Mouse (Mus musculus) myocyte (in vitro differentiated cells): ENCODE data around the gene Scn1b. TPM values are rescaled to one million over a fixed set of nuclear protein-coding genes. Genes with fewer than 3 reads are reported as not detected.

ENCODE experiments used
- H3K27me3 ChIP-seq: one replicate; pipeline ENCODE4 v1.6.1; 2011; ENCODE audit not compliant: control insufficient read depth, insufficient read depth, insufficient read length
- H3K36me3 ChIP-seq: one replicate; pipeline ENCODE4 v1.6.1; 2011; ENCODE audit not compliant: control insufficient read depth, insufficient read depth
- H3K4me2 ChIP-seq: one replicate; pipeline ENCODE4 v1.6.1; 2011; ENCODE audit warnings: low read depth, control low read depth
- H3K4me3 ChIP-seq: one replicate; pipeline ENCODE4 v1.5.1; 2011; ENCODE audit warnings: mild to moderate bottlenecking, control low read depth, moderate library complexity
- H3K79me2 ChIP-seq: one replicate; pipeline ENCODE4 v1.6.1; 2011; ENCODE audit not compliant: control insufficient read depth, insufficient read depth
- H3ac ChIP-seq: one replicate; pipeline ENCODE4 v1.6.1; 2011; ENCODE audit not compliant: control insufficient read depth, insufficient read length
- CEBPB ChIP-seq: IDR thresholded peaks from 2 replicates; pipeline ENCODE4 v1.6.1; 2011; ENCODE audit warnings: mild to moderate bottlenecking, moderate library complexity; ENCODE audit not compliant: poor library complexity, insufficient read depth, severe bottlenecking
- E2F4 ChIP-seq: IDR thresholded peaks from one replicate; pipeline ENCODE4 v1.6.1; 2011; ENCODE audit warnings: mild to moderate bottlenecking, control low read depth, moderate library complexity; ENCODE audit not compliant: insufficient read depth
- MAX ChIP-seq: IDR thresholded peaks from one replicate; pipeline ENCODE4 v1.6.1; 2011; ENCODE audit warnings: low read depth, mild to moderate bottlenecking, control low read depth
- MYOD1 ChIP-seq, 3 experiments: IDR thresholded peaks; one replicate each; pipeline ENCODE4 v1.6.1; 2011; ENCODE audit warnings: control low read depth in 2 of 3, low read depth in 2 of 3, mild to moderate bottlenecking in 2 of 3, moderate library complexity in 1 of 3; ENCODE audit not compliant: insufficient read length in 2 of 3, control insufficient read depth in 1 of 3
- MYOG ChIP-seq, 3 experiments: IDR thresholded peaks; one replicate each; pipeline ENCODE4 v1.6.1; 2011; ENCODE audit warnings: control low read depth in 2 of 3, low read depth in 2 of 3, mild to moderate bottlenecking in 2 of 3; ENCODE audit not compliant: insufficient read length in 2 of 3, control insufficient read depth in 1 of 3, insufficient read depth in 1 of 3
- POLR2A ChIP-seq: IDR thresholded peaks from one replicate; pipeline ENCODE4 v1.6.1; 2011; ENCODE audit warnings: low read depth, mild to moderate bottlenecking, control low read depth, moderate library complexity; ENCODE audit not compliant: insufficient read length
- POLR2AphosphoS2 ChIP-seq: IDR thresholded peaks from one replicate; pipeline ENCODE4 v1.6.1; 2011; ENCODE audit warnings: low read depth, control low read depth; ENCODE audit not compliant: insufficient read length
- REST ChIP-seq: IDR thresholded peaks from one replicate; pipeline ENCODE4 v1.6.1; 2011; ENCODE audit warnings: mild to moderate bottlenecking, control low read depth, moderate library complexity; ENCODE audit not compliant: insufficient read depth, insufficient read length
- SRF ChIP-seq: IDR thresholded peaks from one replicate; pipeline ENCODE4 v1.6.1; 2011; ENCODE audit warnings: low read depth; ENCODE audit not compliant: control insufficient read depth, insufficient read length
- TCF12 ChIP-seq: IDR thresholded peaks from one replicate; pipeline ENCODE4 v1.6.1; 2011; ENCODE audit warnings: mild to moderate bottlenecking, control low read depth; ENCODE audit not compliant: poor library complexity, insufficient read depth, severe bottlenecking
- TCF3 ChIP-seq: IDR thresholded peaks from one replicate; pipeline ENCODE4 v1.6.1; 2011; ENCODE audit warnings: low read depth, control low read depth; ENCODE audit not compliant: insufficient read length
- USF1 ChIP-seq: IDR thresholded peaks from one replicate; pipeline ENCODE4 v1.6.1; 2011; ENCODE audit warnings: low read depth, mild to moderate bottlenecking, control low read depth, moderate library complexity
- polyA plus RNA-seq: library from polyadenylated mRNA; unstranded; fragments of >200 nt; fragmentation: generic; extraction: Trizol; gene quantifications from one replicate; pipeline ENCODE4 v1.2.1, GENCODE M21; 2012; ENCODE audit warnings: missing spikeins

Scn1b gene
- polyA plus RNA-seq, 1 experiment: 4.1 TPM

- Histone ChIP-seq H3ac (no peak overlapping the region), H3K79me2 (no peaks in the 10 kb centered on the region), H3K4me3 (no peak overlapping the region), H3K27me3 (peaks cover 21% of the 10 kb centered on the region), H3K36me3 (no peaks in the 10 kb centered on the region), H3K4me2 (no peak overlapping the region)
- TF ChIP-seq REST: no peak
- no peak for TF ChIP-seq E2F4
- no peak for TF ChIP-seq POLR2AphosphoS2
- TF ChIP-seq TCF3: no peak
- no peak for TF ChIP-seq SRF
- no peak for TF ChIP-seq POLR2A
- TF ChIP-seq USF1: no peak
- no peak for TF ChIP-seq CEBPB
- no peak for TF ChIP-seq MYOD1 (IDR thresholded peaks at IDR 0.05; ENCODE audit: control insufficient read depth in 1 of 3, insufficient read length in 2 of 3, low read depth in 2 of 3)
- TF ChIP-seq TCF12: no peak
- TF ChIP-seq MAX: no peak
- TF ChIP-seq MYOG (IDR thresholded peaks at IDR 0.05; ENCODE audit: control insufficient read depth in 1 of 3, insufficient read depth in 1 of 3, insufficient read length in 2 of 3, low read depth in 2 of 3): no peak
Observed at GRCm38 (mm10) chr7:31097583-31098248, 29.1 kb downstream of the Scn1b start.

GRCm38 (mm10) chr7:31096892-31097564, 29.8 kb downstream of the Scn1b start:
- Histone ChIP-seq H3K79me2 (no peaks in the 10 kb centered on the region), H3K27me3 (peaks cover 17% of the 10 kb centered on the region), H3K4me2 (no peak overlapping the region), H3K4me3 (no peak overlapping the region), H3K36me3 (no peaks in the 10 kb centered on the region), H3ac (no peak overlapping the region)
- TF ChIP-seq POLR2AphosphoS2 (no peak), TCF12 (no peak), MAX (no peak), MYOG (IDR thresholded peaks at IDR 0.05; ENCODE audit: control insufficient read depth in 1 of 3, insufficient read depth in 1 of 3, insufficient read length in 2 of 3, low read depth in 2 of 3) (no peak), E2F4 (no peak), REST (no peak), CEBPB (no peak), POLR2A (no peak), SRF (no peak), TCF3 (no peak)

GRCm38 (mm10) chr7:31094774-31095501, 31.9 kb downstream of the Scn1b start:
- no peak overlapping the region for H3ac ChIP-seq
- no peak overlapping the region for H3K4me3 ChIP-seq
- no peaks in the 10 kb centered on the region for H3K79me2 ChIP-seq
- no peak overlapping the region for H3K4me2 ChIP-seq
- TF ChIP-seq SRF (no peak), MYOG (IDR thresholded peaks at IDR 0.05; ENCODE audit: control insufficient read depth in 1 of 3, insufficient read depth in 1 of 3, insufficient read length in 2 of 3, low read depth in 2 of 3) (peak in 1 of 3 experiments; percentile 16)
- peaks cover 12% of the 10 kb centered on the region for H3K27me3 ChIP-seq
- no peaks in the 10 kb centered on the region for H3K36me3 ChIP-seq

- Histone ChIP-seq H3K36me3 (no peaks in the 10 kb centered on the region), H3K4me2 (no peak overlapping the region), H3K79me2 (no peaks in the 10 kb centered on the region), H3ac (no peak overlapping the region), H3K4me3 (no peak overlapping the region), H3K27me3 (peaks cover 12% of the 10 kb centered on the region)
- no peak for TF ChIP-seq REST
- TF ChIP-seq USF1: no peak
- TF ChIP-seq MYOG (IDR thresholded peaks at IDR 0.05; ENCODE audit: control insufficient read depth in 1 of 3, insufficient read depth in 1 of 3, insufficient read length in 2 of 3, low read depth in 2 of 3): no peak
- no peak for TF ChIP-seq E2F4
- TF ChIP-seq SRF: no peak
- TF ChIP-seq CEBPB: no peak
- TF ChIP-seq POLR2AphosphoS2: no peak
- no peak for TF ChIP-seq TCF3
- no peak for TF ChIP-seq TCF12
- TF ChIP-seq MAX: no peak
- no peak for TF ChIP-seq POLR2A
- no peak for TF ChIP-seq MYOD1 (IDR thresholded peaks at IDR 0.05; ENCODE audit: control insufficient read depth in 1 of 3, insufficient read length in 2 of 3, low read depth in 2 of 3)
Observed at GRCm38 (mm10) chr7:31089721-31090120, 37.1 kb downstream of the Scn1b start.

- TF ChIP-seq MYOD1 (IDR thresholded peaks at IDR 0.05; ENCODE audit: control insufficient read depth in 1 of 3, insufficient read length in 2 of 3, low read depth in 2 of 3): no peak
- TF ChIP-seq SRF: no peak
- no peak for TF ChIP-seq E2F4
- TF ChIP-seq MYOG (IDR thresholded peaks at IDR 0.05; ENCODE audit: control insufficient read depth in 1 of 3, insufficient read depth in 1 of 3, insufficient read length in 2 of 3, low read depth in 2 of 3): no peak
- no peak for TF ChIP-seq USF1
- no peak for TF ChIP-seq POLR2AphosphoS2
- TF ChIP-seq TCF3: no peak
- no peak for TF ChIP-seq POLR2A
- no peak for TF ChIP-seq TCF12
- no peak for TF ChIP-seq CEBPB
- TF ChIP-seq MAX: no peak
- no peak for TF ChIP-seq REST
- no peaks in the 10 kb centered on the region for H3K27me3 ChIP-seq
- H3K79me2 ChIP-seq: no peaks in the 10 kb centered on the region
- H3K36me3 ChIP-seq: no peaks in the 10 kb centered on the region
- no peak overlapping the region for H3K4me2 ChIP-seq
- no peak overlapping the region for H3K4me3 ChIP-seq
- H3ac ChIP-seq: no peak overlapping the region
Observed at GRCm38 (mm10) chr7:31088206-31088605, 38.6 kb downstream of the Scn1b start.
